Mouse (Mus musculus) adrenal gland, postnatal 36 days (tissue): ENCODE results near the gene BC034090. TPM values are rescaled to one million over a fixed set of nuclear protein-coding genes. Genes with fewer than 3 reads are reported as not detected.

Experiments
- DNase-seq, 2 experiments: peaks; one replicate each; pipeline ENCODE4 v3.0.0; 2021; ENCODE audit warnings: mixed read lengths in 1 of 2
- total RNA-seq, 2 experiments: library from RNA; stranded (reverse); gene quantifications; 2 replicates each; pipeline ENCODE4 v1.2.3; 2021

The BC034090 gene
- total RNA-seq, 2 experiments from 2014 or later = 23.8 to 39.7 TPM

DNA sequence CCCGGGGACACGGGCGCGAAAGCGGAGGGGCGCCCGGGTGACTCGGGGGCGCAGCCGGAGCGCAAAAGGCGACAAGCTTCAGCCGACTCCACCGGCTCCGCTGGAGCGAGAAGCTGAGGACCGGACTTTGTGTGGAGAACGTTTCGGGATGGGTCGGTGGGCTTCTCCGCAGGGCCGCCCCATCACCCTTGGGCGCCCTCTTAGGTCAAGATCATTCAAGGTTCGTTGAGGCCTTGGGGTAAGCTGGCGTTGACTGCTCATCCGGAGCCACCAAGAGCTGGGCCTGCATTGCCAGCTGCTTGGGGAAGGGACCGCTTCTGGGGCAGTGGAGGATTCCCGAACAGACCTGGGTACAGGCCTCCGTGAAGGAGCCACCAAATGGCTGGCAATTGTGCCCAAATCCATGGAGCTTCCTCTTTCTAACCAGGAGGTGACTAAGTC, 547 bp upstream of the BC034090 start:
- DNase-seq = peak; percentile 44 to 49

DNA sequence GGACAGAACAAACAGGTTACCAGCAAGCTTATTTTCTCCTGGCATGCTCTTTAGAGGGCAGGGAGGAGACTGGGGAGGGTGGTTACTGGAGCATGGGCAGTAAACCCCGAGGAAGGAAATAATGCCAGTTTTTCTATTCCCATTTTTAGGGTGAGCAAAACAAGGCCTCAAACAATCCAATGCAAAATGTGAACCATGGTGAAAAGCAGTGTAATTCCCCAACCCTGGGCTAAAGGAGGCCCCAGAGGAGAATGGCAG, 1.8 kb downstream of the BC034090 start:
- DNase-seq = no peak

DNA sequence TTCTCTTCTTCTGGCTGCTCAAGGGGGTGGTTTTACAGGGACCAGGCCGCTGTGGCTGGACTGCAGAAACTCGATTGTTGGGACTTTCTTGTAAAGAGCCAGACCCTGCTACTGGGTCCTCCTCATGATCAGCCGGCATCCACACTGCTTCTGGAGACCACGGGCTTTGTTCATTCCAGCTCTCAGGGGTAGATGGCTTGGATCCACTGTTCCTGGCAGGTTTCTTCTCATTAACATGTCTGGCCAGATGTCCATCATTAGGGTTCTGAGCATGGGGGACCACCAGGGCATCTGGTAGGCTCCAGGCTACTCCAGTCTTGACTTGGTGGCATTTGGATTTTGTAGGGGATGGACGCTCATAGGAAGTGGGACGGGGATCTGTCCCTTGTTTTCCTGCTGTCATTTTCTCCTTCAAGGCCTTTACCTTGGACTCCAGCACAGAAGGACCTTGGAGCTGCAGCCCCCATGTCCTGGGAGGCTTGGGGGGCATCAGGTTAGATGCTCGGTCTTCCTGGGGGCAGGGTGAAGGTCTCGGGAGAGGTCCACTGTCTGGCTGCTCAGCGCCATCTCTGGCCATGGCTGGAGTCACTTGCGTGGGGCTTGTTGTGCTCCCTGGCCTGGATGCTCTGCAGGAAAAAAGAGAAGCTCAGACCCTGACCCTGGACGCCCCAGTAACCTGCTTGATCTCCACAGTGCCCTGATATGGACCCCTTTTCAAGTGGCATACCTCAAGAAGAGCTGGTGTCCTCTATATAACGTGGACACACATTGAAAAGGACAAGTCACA, 2.4 kb downstream of the BC034090 start:
- no peak for DNase-seq

DNA sequence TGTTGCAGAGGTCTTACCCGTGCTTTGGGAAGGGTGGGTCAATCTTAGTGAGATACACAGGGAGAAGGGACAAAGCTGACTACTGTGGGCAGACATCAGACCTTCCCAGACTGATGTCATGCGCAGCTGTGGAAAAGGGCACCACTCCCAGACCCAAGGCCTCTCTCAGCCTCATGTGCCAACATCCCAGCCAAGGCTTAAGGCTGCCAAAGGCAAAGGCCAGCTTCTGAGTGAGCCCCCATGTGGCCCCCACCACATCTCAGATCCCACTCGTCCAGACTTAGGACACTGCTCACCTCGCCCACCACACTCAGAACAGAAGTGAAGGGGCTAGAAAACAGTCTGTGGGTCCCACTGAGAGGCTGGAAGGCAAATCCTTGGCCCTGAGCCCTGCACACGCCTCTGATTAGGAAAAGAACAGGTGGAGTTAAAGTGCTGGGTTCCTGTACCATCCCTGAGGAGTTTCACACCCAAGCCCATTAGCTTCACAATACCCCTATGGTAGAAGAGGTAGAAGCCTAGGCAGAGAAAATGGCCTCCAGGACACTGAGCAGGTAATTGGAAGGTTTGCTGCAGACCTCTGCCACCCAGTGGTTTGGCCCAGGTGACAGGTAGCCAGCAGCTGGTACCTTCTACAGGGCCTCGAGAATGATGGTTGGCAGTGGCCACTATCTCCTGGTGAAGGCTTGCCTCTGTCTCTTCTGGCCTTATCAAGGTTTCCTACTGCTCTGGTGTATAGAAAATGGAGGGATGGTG, 4.1 kb downstream of the BC034090 start:
- DNase-seq = peak; percentile 83 to 89

DNA sequence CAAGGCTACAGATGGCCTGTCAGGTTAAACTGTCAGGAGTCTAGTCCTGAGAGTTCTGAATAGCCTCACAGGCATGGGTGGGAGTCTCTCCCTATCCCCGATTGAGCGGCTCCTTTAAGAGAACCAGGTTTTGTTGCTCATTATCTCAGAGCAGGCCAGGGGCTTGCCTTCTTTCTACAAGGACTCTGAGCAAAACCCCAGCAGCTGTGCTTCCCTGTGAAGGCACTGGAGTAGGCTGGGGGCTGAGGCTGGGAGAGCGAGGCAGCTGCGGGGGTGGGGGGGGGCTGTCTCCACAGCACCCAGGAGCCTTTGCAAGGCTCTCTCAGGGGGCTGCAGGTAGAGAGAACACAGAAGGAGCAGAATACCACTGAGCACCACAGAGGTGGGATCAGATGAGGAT, 5.1 kb downstream of the BC034090 start:
- DNase-seq = no peak

DNA sequence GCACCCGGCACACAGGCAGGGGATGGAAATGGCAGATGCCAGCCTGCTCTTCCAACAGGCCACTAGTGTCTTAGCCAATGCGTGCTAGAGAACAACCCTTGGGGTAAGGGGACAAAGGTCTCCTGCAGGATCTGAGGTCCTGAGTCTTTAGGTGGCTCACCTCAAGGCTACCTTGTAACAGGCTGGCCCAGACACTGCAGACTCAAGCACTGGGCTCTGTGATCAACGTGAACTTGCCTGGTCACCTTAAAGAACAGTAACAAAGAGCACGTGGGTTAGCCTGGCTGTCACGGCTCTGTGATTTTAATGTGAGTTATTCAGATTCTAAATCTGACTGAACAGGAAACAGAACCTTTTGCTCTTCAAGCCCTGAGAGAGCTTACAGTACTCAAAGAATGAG, 6.1 kb downstream of the BC034090 start:
- no peak for DNase-seq

DNA sequence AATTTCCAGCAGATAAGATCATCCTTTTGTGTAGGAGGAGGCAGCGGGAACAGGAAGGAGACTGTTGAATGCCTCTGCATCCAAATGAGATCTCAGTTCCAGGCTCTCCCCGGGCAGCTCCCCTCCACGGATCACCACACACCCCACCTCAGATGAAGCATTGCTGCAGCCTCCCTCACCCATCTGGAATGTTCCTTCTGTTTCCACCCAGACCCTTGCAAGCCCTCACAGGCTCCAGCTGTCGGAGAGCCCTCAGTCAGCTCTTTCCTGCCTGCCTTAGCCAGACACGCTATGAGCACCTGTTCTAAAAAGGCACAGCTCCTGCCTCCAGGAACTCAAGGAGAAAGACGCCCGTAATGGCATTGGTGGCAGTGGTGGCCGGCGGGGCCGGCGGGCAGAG, 6.9 kb downstream of the BC034090 start:
- no peak for DNase-seq

DNA sequence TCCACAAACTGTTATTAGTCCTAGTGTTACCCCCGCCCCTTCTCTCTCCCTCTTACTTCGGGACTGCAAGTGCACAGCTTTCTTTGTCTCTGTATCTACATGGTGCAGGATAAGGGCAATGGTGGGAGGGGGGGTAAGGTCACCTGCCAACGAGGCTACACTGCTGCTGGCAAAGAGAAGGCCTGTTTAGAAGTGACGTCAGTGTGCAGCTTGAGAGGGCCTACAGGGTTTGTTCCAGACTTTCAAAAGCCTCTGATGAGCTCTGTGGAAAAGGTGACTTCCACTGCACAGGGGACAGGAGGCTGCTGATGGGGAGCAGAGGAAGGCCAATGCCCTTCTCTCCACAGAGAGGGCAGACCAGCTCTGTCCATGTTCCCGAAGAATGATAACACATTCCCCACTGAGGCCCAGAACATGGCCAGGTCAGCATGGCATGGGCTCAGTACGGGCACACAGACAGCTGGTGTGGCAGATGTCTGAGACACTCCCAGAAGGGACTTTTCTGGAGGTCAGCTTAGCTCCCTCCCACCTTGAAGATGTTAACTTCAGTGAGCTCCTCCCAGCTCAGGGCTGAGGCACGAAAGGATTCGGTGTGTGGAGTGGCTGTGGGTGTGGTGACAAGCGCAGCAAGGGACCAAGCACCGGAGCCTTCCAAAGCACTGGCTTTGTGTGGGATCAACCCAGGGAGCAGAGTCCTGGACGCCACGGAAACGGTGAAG, 7.8 kb downstream of the BC034090 start:
- no peak for DNase-seq

DNA sequence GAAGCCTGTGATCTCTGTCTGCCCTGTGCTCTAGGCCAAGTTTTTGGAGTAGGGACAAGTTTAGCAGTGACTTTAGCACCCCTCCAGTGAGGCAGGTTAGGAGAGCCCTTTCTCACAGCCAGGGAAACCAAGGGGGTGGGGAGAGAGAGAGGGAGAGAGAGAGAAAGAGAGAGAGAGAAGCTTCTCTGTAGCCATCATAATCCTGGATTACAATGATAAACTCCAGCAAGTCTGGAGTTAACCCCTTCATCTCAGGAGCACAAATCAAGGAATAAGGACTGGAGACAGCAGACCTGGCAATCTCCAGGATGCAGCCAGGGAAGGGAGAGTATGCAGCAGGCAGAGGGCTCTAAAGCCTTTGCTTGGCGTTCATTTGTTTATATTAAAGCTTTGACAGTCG, 8.6 kb downstream of the BC034090 start:
- no peak for DNase-seq

DNA sequence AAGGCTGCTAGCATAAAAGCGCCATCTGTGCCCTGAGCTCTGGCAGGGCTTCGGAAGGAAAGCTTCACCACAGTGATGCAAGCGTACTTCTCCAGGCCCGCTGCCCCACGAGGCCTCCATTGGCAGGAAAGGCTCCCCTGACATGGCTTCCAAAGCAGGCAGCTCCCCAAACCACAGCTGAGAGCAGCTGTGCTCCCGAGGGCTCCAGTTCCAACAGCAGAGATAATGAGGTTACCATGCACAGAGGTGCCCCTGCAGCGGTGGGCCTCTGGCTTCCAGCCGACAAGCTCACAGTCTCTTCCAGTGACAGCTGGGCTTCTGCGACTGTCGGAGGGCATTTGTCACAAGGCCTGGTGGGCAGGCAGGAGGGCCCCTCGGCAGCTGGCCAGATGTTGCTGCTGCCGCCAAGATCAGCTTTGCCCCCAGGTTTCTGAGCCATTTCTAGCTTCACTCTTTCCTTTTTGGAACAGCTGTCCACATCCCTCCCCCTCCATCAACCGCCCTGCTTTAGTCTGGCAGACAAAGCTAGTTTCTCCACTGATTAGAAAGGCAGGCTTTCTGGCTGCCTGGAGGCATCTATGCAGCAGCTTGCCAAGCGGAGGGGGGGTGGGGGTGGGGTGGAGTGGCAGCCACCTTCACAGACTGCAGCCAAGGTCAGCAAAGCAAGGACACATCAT, 10.2 kb downstream of the BC034090 start:
- DNase-seq = peak; percentile 59 to 69

DNA sequence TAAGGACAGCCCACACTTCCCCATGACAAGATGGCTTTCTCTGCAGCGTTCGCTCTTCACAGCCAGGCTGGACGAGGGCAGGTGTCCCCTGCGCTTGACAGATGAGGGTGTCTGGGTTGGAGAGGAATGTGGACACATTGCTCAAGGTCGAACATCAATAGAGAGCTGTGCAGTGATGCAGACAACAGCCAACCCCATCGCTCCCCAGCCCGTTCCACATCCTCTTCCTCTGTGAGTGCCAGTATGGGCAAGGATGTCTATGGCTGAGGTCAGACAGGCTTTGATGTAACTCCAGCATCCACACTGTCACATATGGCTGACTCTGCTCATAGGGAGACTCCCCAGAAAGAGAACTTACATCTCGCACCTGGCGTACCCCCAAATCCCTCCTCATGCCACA, 10.9 kb downstream of the BC034090 start:
- no peak for DNase-seq

DNA sequence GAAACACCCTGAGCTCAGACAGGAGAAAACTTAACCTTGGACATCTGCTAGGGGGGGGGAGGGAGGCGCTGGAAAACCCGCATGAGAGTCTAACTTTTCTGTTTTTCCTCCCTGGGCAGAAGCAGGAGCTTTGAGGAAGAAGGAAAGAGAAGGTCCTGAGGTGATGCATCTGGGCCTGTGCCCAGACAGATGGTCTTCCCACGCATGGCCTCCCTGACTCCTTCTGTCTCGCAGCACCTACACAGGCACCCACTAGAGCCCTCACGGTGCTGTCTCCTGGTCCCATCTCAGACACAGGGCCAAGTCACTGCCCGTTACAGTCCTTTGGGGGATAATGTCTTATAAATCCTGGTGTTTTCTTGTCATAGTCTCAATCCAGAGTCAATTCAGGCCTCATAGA, 11.5 kb downstream of the BC034090 start:
- no peak for DNase-seq

DNA sequence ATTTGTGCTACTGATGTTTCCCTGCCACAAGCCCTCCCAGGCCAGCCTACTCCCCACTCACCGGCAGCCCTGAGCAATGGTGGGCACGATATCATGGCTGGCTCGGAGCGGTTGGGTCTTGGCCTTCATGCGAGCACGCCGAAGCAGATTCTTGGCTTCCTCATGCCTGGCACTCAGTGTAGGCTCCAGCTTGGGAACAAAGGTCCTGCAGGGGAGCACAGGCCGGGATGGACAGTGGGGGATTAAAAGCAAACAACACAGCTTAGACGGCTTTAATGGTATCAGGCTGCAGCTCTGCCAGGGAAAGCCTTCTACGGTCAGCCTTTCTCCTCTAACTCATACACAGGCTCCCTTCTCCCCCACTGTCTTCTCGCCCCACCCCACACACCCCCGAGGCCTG, 11.9 kb downstream of the BC034090 start:
- no peak for DNase-seq

DNA sequence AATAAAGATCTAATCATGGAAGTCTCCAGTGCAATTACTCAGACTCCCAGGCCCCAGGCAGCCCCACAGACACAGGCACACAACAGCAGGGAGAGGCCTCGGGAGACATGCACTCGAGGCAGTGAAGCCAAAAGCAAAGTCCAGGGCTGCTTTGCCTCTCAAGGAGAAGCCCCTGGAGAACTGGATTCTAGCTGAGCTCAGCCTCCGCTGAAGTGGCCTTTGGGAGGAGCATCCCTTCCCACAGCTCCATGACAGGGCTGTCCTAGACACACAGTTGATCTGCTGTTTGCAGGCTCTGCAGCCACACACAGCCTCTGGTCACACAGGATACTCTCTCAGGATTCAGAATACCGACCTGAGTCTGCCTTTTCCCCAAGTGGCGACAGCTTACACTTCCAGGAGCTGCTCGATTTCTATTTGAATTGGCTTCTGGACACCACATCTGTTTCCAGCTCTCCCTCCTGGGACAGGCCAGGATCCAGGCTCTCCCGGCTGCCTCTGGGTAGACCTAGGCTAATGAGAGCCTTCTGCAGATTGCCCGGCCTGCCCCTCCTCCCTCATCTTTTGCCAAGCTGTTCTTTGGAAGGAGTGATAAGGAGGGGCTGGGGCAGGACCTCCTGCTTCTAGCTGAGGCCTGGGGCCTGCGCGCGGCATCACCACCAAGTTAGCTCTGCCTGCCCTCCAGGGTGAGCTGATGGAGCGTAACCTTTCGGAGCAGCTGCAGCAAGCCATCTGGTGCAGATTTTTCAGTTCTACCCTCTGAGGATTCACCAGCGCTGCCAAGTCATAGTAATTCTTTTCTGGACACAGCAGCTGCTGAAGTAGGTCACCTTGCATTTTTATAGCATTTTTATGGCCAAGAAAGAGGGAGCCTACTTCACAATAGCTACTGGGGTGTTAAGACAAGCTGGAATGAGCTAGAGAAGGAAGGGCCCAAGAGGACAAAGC, 14.5 kb downstream of the BC034090 start:
- DNase-seq = no peak

DNA sequence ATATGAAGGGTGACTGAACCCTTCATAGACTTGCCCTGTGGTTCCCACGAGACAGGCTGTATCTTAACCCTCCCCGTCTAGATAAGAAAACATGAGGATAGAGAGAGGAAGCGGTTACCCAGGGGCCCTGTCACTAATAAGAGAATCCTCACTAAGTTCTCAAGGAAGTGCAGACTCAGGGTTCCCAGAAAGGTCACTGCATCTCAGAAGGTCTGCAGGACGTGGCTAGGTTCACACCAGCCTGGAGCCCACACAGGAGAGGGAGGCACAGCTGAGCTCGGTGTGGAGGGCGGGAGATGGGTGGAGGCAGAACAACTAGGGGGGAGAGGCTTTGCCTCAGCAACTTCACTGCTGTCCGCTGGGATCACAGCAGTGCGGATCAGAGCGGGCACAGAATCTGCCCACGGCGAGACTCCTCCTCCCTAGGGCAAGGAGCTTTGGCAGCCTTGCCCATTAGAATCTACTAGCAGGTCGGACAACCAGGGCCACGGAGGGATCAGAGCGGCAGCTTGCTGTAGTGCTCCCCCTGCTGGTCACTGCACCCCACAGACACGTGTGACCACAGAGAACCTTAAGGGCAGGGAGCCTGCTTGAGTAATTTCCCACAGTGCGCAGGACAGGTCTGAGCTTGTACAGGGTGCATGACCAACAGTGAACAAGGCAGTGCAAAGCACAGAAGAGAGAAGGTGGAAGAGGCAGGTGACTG, 20.2 kb downstream of the BC034090 start:
- DNase-seq = peak; percentile 88 to 94

DNA sequence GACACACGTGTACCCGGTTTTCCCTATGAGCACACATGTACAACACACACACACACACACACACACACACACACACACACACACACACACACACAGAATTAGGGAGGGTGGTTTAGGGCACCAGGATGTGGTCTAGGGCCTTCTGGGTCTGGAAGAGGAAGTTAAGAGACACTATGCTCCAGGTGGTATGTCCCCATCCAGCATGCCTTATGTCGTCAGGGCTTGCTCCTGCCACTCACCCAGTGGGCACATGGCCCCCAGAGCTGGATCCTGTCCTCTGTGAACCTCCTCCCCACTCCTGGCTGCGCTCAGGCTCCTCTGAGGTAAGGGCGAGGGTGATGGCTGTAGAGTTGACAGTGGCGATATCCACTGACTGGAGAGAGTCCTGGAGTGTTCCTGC, 21.2 kb downstream of the BC034090 start:
- DNase-seq = no peak

DNA sequence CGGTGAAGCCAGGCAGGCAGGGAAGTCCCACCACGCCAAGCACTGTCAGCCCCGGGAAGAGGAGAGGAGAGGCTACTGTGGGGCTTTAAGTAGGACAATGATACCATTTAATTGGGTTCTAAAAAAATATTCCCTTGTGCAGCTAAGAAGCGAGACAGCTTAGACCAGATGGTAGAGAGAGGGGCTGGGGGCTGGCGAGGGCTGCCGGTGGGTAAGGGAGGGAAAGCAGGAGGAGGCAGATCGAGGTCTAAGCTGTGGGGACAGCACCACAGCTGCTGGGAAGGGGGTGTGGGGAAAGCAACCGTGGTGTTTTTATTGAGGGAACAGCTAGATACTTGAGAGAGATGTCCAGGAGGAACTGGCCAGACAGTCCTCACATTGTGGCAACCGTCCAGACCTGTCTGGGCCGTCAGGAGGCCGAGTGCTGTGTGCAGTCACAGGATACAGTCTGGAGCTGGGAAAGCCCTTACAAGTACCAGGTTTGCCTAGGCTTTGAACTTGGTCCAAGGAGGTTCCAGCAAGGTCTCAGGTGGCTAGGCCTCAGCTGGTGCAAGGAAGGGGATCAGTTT, 22.1 kb downstream of the BC034090 start:
- DNase-seq = no peak

DNA sequence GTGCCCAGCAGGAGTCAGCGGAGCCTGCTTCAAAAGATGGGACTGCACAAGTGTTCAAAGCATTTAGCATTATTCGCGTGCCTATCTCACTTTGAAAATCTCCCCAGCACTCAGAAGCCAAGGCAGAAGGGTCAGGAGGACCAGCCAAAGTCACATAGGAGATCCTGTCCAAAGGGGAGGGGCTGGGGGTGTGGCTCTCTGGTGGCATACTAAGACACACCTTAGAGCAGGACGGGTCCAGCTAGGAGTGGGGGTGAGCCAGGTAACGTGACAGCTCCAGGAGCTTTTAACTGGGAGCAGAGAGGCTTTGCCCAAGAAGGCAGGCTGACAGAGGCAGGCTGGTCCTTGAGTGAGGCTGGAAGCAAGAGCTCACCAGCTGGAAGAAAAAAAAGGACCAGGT, 25.3 kb downstream of the BC034090 start:
- DNase-seq = no peak

DNA sequence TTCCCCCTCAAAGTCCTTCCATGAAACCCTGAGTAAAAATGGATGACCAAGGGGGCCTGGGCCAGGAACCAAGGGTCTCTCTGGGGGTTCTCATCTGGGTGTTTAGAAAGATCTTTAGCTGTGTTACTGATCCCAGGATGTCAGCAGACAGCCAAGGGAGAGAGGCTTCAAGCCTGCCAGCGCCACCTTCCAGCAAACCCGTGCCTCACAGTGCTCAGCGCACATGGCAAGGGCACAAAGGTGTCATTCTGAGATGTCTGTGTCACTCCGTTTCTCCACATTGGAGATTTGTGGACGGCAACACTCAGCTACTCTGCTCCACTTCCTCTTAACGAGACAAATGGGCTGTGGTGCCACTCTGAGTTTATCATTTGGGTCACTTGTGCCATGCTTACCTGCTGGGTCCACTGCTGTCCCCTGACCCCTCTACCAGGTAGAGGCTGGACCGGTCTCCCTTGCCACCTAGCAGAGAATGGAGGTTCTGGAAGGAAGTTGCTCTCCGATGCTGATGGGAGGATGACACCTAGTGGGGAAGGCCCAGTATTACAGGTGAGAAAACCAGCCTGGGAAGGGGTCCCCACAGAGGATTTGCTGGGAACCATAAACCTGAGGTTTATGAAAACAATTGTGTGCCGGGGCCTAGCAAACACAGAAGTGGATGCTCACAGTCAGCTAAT, 26.2 kb downstream of the BC034090 start:
- DNase-seq = peak in 1 of 2 experiments; percentile 55

DNA sequence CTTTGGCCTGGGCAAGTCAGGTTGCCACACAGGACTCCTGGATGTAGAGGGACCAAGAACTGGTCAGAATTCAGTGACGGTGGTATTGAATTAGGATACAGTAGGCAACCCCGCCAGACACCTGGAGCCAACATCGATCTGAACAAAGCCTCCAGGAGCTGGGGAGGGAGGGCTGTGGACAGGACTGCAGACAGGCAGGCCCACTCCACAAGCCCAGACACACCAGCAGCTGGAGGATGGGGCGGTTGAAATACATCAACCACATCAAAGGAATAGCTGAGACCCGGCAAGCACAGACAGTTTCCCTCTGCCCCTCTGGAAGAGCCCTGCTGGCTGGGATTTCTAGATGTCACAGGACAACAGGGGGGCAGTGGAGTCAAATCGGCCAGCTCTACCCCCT, 27.4 kb downstream of the BC034090 start:
- DNase-seq = no peak
